Mouse (Mus musculus) left cerebral cortex, postnatal 25 days (tissue): ENCODE data around the gene Atp6v0a1. TPM values are rescaled to one million over a fixed set of nuclear protein-coding genes. Genes with fewer than 3 reads are reported as not detected.

Experiments used
- DNase-seq, 2 experiments: peaks; one replicate each; pipeline ENCODE4 v3.0.0; 2022; ENCODE audit warnings: low spot score in 2 of 2, mixed read lengths in 1 of 2
- intact Hi-C: fragments of 180-260 bp; cut with DNase I; formaldehyde crosslinking; loops from one replicate; pipeline ENCODE4 v1.15.1; 2025
- total RNA-seq, 2 experiments: library from RNA; stranded (reverse); gene quantifications; 2 replicates each; pipeline ENCODE4 v1.2.3; 2021

Gene Atp6v0a1
- 100 to 1,000 TPM; 465 to 475 TPM for total RNA-seq

- intact Hi-C loops: no loop called here
- peak; percentile 96 to 99 for DNase-seq
Measured at GRCm38 (mm10) chr11:101009046-101009887, at the start of gene Atp6v0a1. Gene Atp6v0a1, plus strand, starts transcription at chr11:101009452.

DNA sequence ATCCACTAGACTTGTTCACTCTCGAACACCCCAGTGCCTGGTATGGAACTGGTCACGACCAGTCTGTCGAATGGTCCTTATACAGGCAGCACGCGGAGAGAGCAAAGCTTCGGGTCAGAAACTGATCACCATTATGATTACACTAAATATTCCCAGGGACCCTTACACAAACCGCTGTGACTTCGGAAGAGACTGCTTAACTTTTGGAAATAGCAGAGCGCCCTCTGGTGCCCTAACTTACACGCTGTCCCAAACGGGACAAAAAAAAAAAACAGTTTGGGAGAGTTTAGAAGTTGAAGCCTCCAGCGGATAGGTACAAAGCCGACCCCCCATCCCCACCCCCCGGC lies 49.8 kb upstream of the Atp6v0a1 start:
- peak in 1 of 2 experiments; percentile 43 for DNase-seq
- intact Hi-C loops: loop anchor here (2.0 to 5.0 kb wide), 2 partner anchors 245 to 387 kb away; partner anchors contain the start of gene Cnp

- DNase-seq: no peak
- intact Hi-C loops: loop anchor here (2.0 to 5.0 kb wide), 2 partner anchors 245 to 388 kb away; partner anchors contain the start of gene Cnp
Measured at GRCm38 (mm10) chr11:100959826-100960225, 49.4 kb upstream of the Atp6v0a1 start.

- DNase-seq: peak in 1 of 2 experiments; percentile 41
Measured at GRCm38 (mm10) chr11:100960540-100960939, 48.7 kb upstream of the Atp6v0a1 start.

DNA sequence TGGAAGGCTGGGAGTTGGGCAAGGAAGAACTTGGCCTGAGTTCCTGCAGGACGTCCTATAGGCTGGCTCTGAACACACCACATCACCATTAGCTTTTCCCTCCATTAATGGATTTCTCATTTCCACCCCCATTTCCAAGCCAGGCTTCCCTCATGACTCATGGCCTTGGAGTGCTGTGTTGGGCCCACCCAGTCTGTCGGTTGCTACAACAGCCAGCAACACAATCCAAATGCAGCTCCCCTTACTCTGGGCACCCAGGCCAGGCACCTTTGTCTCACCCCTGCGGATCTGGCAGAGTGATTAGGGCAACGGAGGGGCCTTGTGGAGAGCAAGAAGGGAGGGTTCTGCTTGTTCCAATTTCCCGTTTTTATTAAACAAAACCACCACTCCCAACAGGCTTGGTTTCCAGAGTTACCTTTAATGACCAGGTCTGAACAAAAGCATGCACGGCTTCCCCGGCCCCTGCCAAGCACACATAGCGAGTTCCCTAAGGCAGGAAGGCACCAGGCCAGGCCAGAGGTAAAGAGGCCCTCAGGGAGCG lies 46.8 kb upstream of the Atp6v0a1 start:
- intact Hi-C loops: no loop called here
- DNase-seq: no peak

More at GRCm38 (mm10) chr11:100960540-100960939, 48.7 kb upstream of the Atp6v0a1 start:
- intact Hi-C loops: no loop called here

DNA sequence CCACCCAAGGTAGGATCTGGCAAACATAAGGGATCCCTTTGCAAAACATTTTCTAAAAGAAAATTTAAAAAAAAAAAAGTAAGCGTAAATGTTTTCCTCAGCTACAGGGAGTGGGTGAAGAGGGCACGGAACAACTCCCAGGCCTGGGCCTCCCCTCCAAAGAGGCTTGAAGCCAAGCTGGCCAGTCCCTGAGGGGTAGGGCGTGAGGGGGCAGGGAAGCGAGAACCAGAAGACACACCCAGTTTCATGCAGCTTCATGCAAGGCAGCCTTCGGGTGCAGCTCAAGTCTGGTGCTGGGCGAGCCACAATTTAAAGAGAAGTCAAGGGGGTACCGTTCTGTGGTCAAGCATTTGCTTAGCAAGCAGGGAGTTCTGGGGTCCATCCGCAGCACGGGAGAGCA lies 45.6 kb upstream of the Atp6v0a1 start:
- intact Hi-C loops: no loop called here
- no peak for DNase-seq

- intact Hi-C loops: no loop called here
- DNase-seq: no peak
Measured at GRCm38 (mm10) chr11:100964180-100964579, 45.1 kb upstream of the Atp6v0a1 start.

- DNase-seq: no peak
- intact Hi-C loops: no loop called here
Measured at GRCm38 (mm10) chr11:100964901-100965542, 44.2 kb upstream of the Atp6v0a1 start.

GRCm38 (mm10) chr11:100965760-100966159 lies 43.5 kb upstream of the Atp6v0a1 start:
- intact Hi-C loops: no loop called here
- DNase-seq: no peak

GRCm38 (mm10) chr11:100967376-100967775 lies 41.9 kb upstream of the Atp6v0a1 start:
- no peak for DNase-seq
- intact Hi-C loops: no loop called here

- no peak for DNase-seq
- intact Hi-C loops: no loop called here
Measured at GRCm38 (mm10) chr11:100967881-100968420, 41.3 kb upstream of the Atp6v0a1 start.

- DNase-seq: no peak
- intact Hi-C loops: no loop called here
Measured at GRCm38 (mm10) chr11:100968501-100968900, 40.8 kb upstream of the Atp6v0a1 start.

GRCm38 (mm10) chr11:100969189-100969743 lies 40.0 kb upstream of the Atp6v0a1 start:
- intact Hi-C loops: no loop called here
- DNase-seq: no peak

DNA sequence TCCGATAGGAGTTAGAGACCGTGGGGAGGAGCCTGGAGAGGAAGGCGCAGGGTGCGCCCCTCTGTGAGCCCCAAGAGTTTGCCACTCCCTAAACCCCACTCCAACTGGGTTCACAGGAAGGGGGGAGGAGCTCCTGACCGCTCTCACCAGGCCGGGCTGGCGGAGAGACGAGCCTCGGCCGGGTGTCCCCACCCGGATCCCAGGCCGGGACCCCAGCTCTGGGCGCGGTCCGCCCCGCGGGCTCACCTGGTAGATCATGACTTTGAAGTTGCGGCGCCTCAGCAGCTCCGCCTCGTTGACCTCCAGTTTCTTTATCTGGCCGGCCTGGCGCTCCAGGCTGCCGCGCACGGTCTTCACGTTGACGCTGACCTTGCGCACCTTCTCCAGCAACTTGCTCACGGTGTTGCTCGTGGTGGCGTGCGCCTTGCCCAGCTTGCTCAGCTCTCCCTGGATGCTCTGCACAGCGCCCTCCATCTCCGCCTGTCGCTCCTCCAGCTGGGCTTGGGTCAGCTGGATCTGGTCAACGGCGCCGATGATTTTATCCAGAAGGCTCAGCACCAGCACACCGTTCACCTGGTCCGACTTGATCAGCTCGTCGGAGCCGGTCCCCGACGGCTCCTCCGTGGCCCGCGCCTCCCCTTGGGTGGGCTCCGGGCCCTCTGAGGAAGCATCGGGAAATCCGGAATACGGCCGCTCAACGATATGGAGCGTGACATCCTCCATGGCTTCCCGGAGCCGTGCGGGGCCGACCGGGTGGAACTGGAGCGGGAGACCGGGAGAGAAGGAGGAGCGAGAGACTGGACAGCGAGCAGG lies 39.3 kb upstream of the Atp6v0a1 start:
- no peak for DNase-seq
- intact Hi-C loops: no loop called here

GRCm38 (mm10) chr11:100970557-100970937 lies 38.7 kb upstream of the Atp6v0a1 start, which contains the start of gene Cavin1:
Gene Cavin1, minus strand, starts transcription at chr11:100970887.
- peak; percentile 28 to 38 for DNase-seq
- intact Hi-C loops: no loop called here

GRCm38 (mm10) chr11:100971455-100971854 lies 37.8 kb upstream of the Atp6v0a1 start:
- intact Hi-C loops: no loop called here
- no peak for DNase-seq

DNA sequence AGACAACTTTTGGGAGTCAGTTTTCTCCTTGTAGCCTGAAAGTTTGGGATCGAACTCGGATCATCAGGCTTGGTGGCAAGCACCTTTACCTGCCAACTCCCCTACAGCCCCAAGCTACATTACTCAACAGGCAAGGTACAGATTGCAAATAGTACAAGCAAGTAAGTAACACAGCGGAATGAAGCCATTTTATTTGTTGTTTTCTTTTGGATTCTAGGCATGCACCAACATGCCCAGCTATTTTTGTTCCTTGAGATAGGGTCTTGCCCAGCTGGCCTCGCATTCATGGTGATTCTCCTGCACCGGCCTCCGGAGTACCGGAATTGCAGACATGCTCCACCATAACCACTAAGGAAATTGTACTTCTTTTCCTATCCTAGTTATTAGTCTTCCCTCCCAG lies 36.0 kb upstream of the Atp6v0a1 start:
- intact Hi-C loops: no loop called here
- DNase-seq: no peak

DNA sequence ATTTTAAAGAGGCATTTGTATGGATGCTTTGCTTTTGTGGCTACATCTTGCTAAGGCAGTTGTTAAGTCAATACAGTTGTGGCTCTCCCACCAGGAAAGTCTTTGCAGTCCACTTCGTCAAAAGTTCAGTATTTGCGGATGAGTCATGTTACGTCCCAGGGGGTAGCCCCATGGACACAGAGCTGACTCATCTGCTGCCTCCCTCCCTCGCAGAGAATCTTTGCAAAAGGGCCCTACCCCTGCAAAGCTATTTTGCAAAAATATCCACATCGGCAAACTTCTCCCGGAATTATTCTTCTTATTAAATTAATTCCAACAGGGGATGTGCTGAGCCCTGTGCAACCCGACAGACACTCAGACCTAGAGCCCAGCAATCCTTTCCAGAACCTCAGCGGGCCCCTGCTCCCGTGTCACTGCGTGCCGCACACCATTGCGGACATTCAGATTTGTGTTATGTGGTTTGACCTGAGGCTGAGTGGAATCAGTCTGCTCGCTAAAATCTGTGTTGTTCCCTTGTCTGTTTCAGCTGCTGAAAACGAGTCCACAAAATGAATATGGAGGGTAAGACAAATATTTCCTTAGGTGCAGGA lies 34.8 kb upstream of the Atp6v0a1 start:
- DNase-seq: no peak
- intact Hi-C loops: no loop called here

- no peak for DNase-seq
- intact Hi-C loops: no loop called here
Measured at GRCm38 (mm10) chr11:100975241-100975640, 34.0 kb upstream of the Atp6v0a1 start.
